ENCODE assay signal across 28 mouse cellular contexts in genomic region chr2:121514211-121514610, GRCm38 (mm10). TPM values are rescaled to one million over a fixed set of nuclear protein-coding genes. Genes with fewer than 3 reads are reported as not detected.
DNase-seq lines count a peak whose midpoint lies in the region; ATAC-seq and TF ChIP-seq lines count a peak whose summit lies in the region.
"Had no signal": no experiment of that assay in that cellular context is flagged by ENCODE, and none has a peak within 500 bp of the region (broad histone marks: within the 10 kb centered on the region; RNA-seq: fewer than 3 reads in every experiment).

No protein-coding gene starts in this region.

- H3K4me3 ChIP-seq in heart, embryonic 11.5 days (ENCODE audit: low read depth, low read length) = no peak overlapping the region
- H3K4me3 ChIP-seq in lung, postnatal 0 days (ENCODE audit: low read depth, low read length) = no peak overlapping the region
- peak overlapping the region; percentile 51 for H3K4me3 ChIP-seq in E14TG2a.4 (replicated peaks; ENCODE audit: low read length)
- H3K4me3 ChIP-seq in hindbrain, embryonic 12.5 days = no peak overlapping the region
- H3K4me3 ChIP-seq: embryonic facial prominence, embryonic 13.5 days; erythroblast, embryonic 14.5 days; forebrain, embryonic 12.5 days; heart, embryonic 12.5 days; heart, embryonic 15.5 days; hindbrain, embryonic 10.5 days had no signal

- ATAC-seq in heart, embryonic 11.5 days (replicated peaks; ENCODE audit: insufficient number of reproducible peaks, low FRiP score, low TSS enrichment) = no peak
- peak; percentile 76 for ATAC-seq in lung, postnatal 0 days
- no peak for ATAC-seq in hindbrain, embryonic 12.5 days (ENCODE audit: low FRiP score)
- ATAC-seq in CD4-positive, CD25-positive, alpha-beta regulatory T cell, adult 4 months = no peak
- ATAC-seq: forebrain, embryonic 16.5 days; hindbrain, postnatal 0 days; inflammation-experienced regulatory T-cells, adult 6 months had no signal

- H3K36me3 ChIP-seq in heart, embryonic 11.5 days (ENCODE audit: control insufficient read depth, insufficient read depth, low read length) = peaks cover 4% of the 10 kb centered on the region; the same call in 1 of the 2 replicates
- H3K36me3 ChIP-seq in lung, postnatal 0 days (ENCODE audit: insufficient read depth, low read length) = no peaks in the 10 kb centered on the region
- H3K36me3 ChIP-seq in E14TG2a.4 (ENCODE audit: insufficient read depth, low read length) = peaks cover 59% of the 10 kb centered on the region
- H3K36me3 ChIP-seq in hindbrain, embryonic 12.5 days = peaks cover 42% of the 10 kb centered on the region

- WGBS in heart, embryonic 11.5 days (ENCODE audit: insufficient replicate concordance) = 90% methylated on average over 4 of the region's 4 CpGs
- 72% methylated on average over 4 of the region's 4 CpGs for WGBS in lung, postnatal 0 days
- 97% methylated on average over 4 of the region's 4 CpGs for whole genome bisulfite sequencing in hindbrain, embryonic 12.5 days

- H3K9me3 ChIP-seq in heart, embryonic 11.5 days (replicated peaks; ENCODE audit: control insufficient read depth, low read length) = no peaks in the 10 kb centered on the region
- H3K9me3 ChIP-seq in lung, postnatal 0 days (ENCODE audit: low read length) = no peaks in the 10 kb centered on the region
- no peaks in the 10 kb centered on the region for H3K9me3 ChIP-seq in E14TG2a.4 (ENCODE audit: low read length)
- no peaks in the 10 kb centered on the region for H3K9me3 ChIP-seq in hindbrain, embryonic 12.5 days (replicated peaks)
- H3K9me3 ChIP-seq: embryonic facial prominence, embryonic 13.5 days; forebrain, embryonic 12.5 days; heart, embryonic 12.5 days; heart, embryonic 15.5 days; hindbrain, embryonic 10.5 days had no signal

- no peak for TF ChIP-seq CTCF in lung, postnatal 0 days (IDR thresholded peaks at IDR 0.05)
- no peak for TF ChIP-seq CTCF in E14TG2a.4 (conservative IDR thresholded peaks at IDR 0.05; ENCODE audit: low read length)

- H3K27me3 ChIP-seq in heart, embryonic 11.5 days (ENCODE audit: control insufficient read depth, insufficient read depth, low read length) = no peaks in the 10 kb centered on the region
- no peaks in the 10 kb centered on the region for H3K27me3 ChIP-seq in lung, postnatal 0 days (replicated peaks; ENCODE audit: insufficient read depth, low read length)
- no peaks in the 10 kb centered on the region for H3K27me3 ChIP-seq in E14TG2a.4 (ENCODE audit: insufficient read depth, low read length)
- H3K27me3 ChIP-seq in hindbrain, embryonic 12.5 days = no peaks in the 10 kb centered on the region
- H3K27me3 ChIP-seq: embryonic facial prominence, embryonic 13.5 days; forebrain, embryonic 12.5 days; heart, embryonic 12.5 days; heart, embryonic 15.5 days had no signal

- H3K27ac ChIP-seq in heart, embryonic 11.5 days (ENCODE audit: low read depth, low read length) = no peak overlapping the region
- no peak overlapping the region for H3K27ac ChIP-seq in lung, postnatal 0 days (ENCODE audit: low read length)
- H3K27ac ChIP-seq in hindbrain, embryonic 12.5 days = no peak overlapping the region
- H3K27ac ChIP-seq: embryonic facial prominence, embryonic 13.5 days; forebrain, embryonic 12.5 days; heart, embryonic 15.5 days; hindbrain, embryonic 10.5 days; hindbrain, embryonic 14.5 days; hindbrain, postnatal 0 days had no signal

- no peak overlapping the region for H3K4me2 ChIP-seq in heart, embryonic 11.5 days
- H3K4me2 ChIP-seq in lung, postnatal 0 days (replicated peaks; ENCODE audit: low read depth, low read length) = no peak overlapping the region
- no peak overlapping the region for H3K4me2 ChIP-seq in hindbrain, embryonic 12.5 days (replicated peaks)
- H3K4me2 ChIP-seq: embryonic facial prominence, embryonic 13.5 days; forebrain, embryonic 12.5 days; heart, embryonic 12.5 days; heart, embryonic 15.5 days; hindbrain, embryonic 14.5 days had no signal

- H3K4me1 ChIP-seq in heart, embryonic 11.5 days (ENCODE audit: control insufficient read depth, insufficient read depth, low read length) = no peaks in the 10 kb centered on the region
- H3K4me1 ChIP-seq in lung, postnatal 0 days (ENCODE audit: insufficient read depth, low read depth, low read length) = no peaks in the 10 kb centered on the region
- peaks cover 79% of the 10 kb centered on the region for H3K4me1 ChIP-seq in E14TG2a.4 (replicated peaks; ENCODE audit: low read depth, low read length)
- H3K4me1 ChIP-seq in hindbrain, embryonic 12.5 days = peaks cover 6% of the 10 kb centered on the region

- TF ChIP-seq EP300 in lung, postnatal 0 days (IDR thresholded peaks at IDR 0.05) = peak; percentile 69

- no peak overlapping the region for H3K9ac ChIP-seq in heart, embryonic 11.5 days (ENCODE audit: low read depth, low read length)
- no peak overlapping the region for H3K9ac ChIP-seq in lung, postnatal 0 days (replicated peaks; ENCODE audit: low read depth)
- no peak overlapping the region for H3K9ac ChIP-seq in hindbrain, embryonic 12.5 days
- H3K9ac ChIP-seq: embryonic facial prominence, embryonic 13.5 days; forebrain, embryonic 12.5 days; heart, embryonic 12.5 days; heart, embryonic 15.5 days; hindbrain, embryonic 14.5 days had no signal

- peak; percentile 50 for DNase-seq in heart, adult 11 months
- peak; percentile 56 for DNase-seq in lung, postnatal 0 days (ENCODE audit: low spot score)
- DNase-seq in lung, postnatal 14 days = no peak
- DNase-seq: adrenal gland, adult 2 months; adrenal gland, postnatal 14 days; B cell, adult 2 months; cerebellum, adult 11 months; cerebellum, adult 2 months; cerebellum, adult 9-11 months; cerebellum, postnatal 25 days; gastrocnemius, postnatal 10 days; gastrocnemius, postnatal 36 days; heart, postnatal 10 days; heart, postnatal 36 days had no signal

RNA-seq across cellular contexts. Expression of gene Wdr76, which starts 7.7 kb away (rescaled TPM):
- polyA plus RNA-seq in heart, embryonic 11.5 days (2014; fragmentation: Nextera tagmentation; extraction: Ambion mirVana) = 7.1 and 10.0 TPM in 2 replicates
- 2.6 and 2.9 TPM in 2 replicates for polyA plus RNA-seq in lung, postnatal 0 days (2015; fragmentation: Nextera tagmentation; extraction: Ambion mirVana)
- polyA plus RNA-seq in hindbrain, embryonic 12.5 days (2016; fragmentation: Nextera tagmentation; extraction: Ambion mirVana) = 7.0 and 7.6 TPM in 2 replicates
- polyA plus RNA-seq in CD4-positive, CD25-positive, alpha-beta regulatory T cell, adult 4 months (2017; shearing (Covaris generic)) = 10 to 100 TPM in 1 of 2 experiments, 1 to 10 TPM in 1; 7.2 to 11.2 TPM

RNA-seq across cellular contexts. Expression of gene Mfap1a, which starts 7.7 kb away (rescaled TPM):
- 19.2 and 20.6 TPM in 2 replicates for polyA plus RNA-seq in heart, embryonic 11.5 days (2014; fragmentation: Nextera tagmentation; extraction: Ambion mirVana)
- polyA plus RNA-seq in lung, postnatal 0 days (2015; fragmentation: Nextera tagmentation; extraction: Ambion mirVana) = 16.3 and 20.7 TPM in 2 replicates
- polyA plus RNA-seq in hindbrain, embryonic 12.5 days (2016; fragmentation: Nextera tagmentation; extraction: Ambion mirVana) = 32.9 and 33.1 TPM in 2 replicates
- 10 to 100 TPM; 28.6 to 43.0 TPM for polyA plus RNA-seq in CD4-positive, CD25-positive, alpha-beta regulatory T cell, adult 4 months (2017; shearing (Covaris generic))

RNA-seq across cellular contexts. Expression of gene Mfap1b, which starts 40.3 kb away (rescaled TPM):
- 45.0 and 48.8 TPM in 2 replicates for polyA plus RNA-seq in heart, embryonic 11.5 days (2014; fragmentation: Nextera tagmentation; extraction: Ambion mirVana)
- 37.7 and 37.8 TPM in 2 replicates for polyA plus RNA-seq in lung, postnatal 0 days (2015; fragmentation: Nextera tagmentation; extraction: Ambion mirVana)
- polyA plus RNA-seq in hindbrain, embryonic 12.5 days (2016; fragmentation: Nextera tagmentation; extraction: Ambion mirVana) = 72.4 and 75.7 TPM in 2 replicates
- 10 to 100 TPM; 88.2 to 89.2 TPM for polyA plus RNA-seq in CD4-positive, CD25-positive, alpha-beta regulatory T cell, adult 4 months (2017; shearing (Covaris generic))

RNA-seq across cellular contexts. Expression of gene Serinc4, which starts 57.6 kb away (rescaled TPM):
- 0.07 TPM in 1 of 2 replicates, not detected in the other for polyA plus RNA-seq in heart, embryonic 11.5 days (2014; fragmentation: Nextera tagmentation; extraction: Ambion mirVana)
- 0.15 and 0.35 TPM in 2 replicates for polyA plus RNA-seq in lung, postnatal 0 days (2015; fragmentation: Nextera tagmentation; extraction: Ambion mirVana)
- 0.85 and 0.94 TPM in 2 replicates for polyA plus RNA-seq in hindbrain, embryonic 12.5 days (2016; fragmentation: Nextera tagmentation; extraction: Ambion mirVana)
- under 1 TPM in 1 of 2 experiments, not detected in 1; 0.33 TPM for polyA plus RNA-seq in CD4-positive, CD25-positive, alpha-beta regulatory T cell, adult 4 months (2017; shearing (Covaris generic))
- polyA plus RNA-seq: erythroblast, embryonic 14.5 days had no signal
